Mouse (Mus musculus): ENCODE measurements around the gene Supv3l1.

The Supv3l1 gene

GRCm38 (mm10) chr10:62412906-62413605 lies 36.5 kb downstream of the Supv3l1 start:
- DNase-seq (ENCODE audit: low spot score), result no peak

- no peak for DNase-seq (ENCODE audit: low spot score)
These were observed 37.8 kb downstream of the Supv3l1 start for GRCm38 (mm10) chr10:62411431-62412410.

GRCm38 (mm10) chr10:62410943-62411342 lies 38.6 kb downstream of the Supv3l1 start:
- DNase-seq (ENCODE audit: low spot score), result peak; percentile 80

GRCm38 (mm10) chr10:62404901-62405300 lies 44.6 kb downstream of the Supv3l1 start:
- peak; percentile 71 for DNase-seq (ENCODE audit: low spot score)

- no peak for DNase-seq (ENCODE audit: low spot score)
These were observed 47.9 kb downstream of the Supv3l1 start for GRCm38 (mm10) chr10:62401641-62402111.

- no peak for DNase-seq (ENCODE audit: low spot score)
These were observed 66.5 kb downstream of the Supv3l1 start for GRCm38 (mm10) chr10:62383011-62383410.

- DNase-seq (ENCODE audit: low spot score), result no peak
These were observed 68.6 kb downstream of the Supv3l1 start for GRCm38 (mm10) chr10:62380936-62381335.

- DNase-seq (ENCODE audit: low spot score), result no peak
These were observed 69.7 kb downstream of the Supv3l1 start, which contains the start of gene Hk1 for GRCm38 (mm10) chr10:62379808-62380207. Hk1 (minus strand) TSS chr10:62379908.

All from testis, postnatal 10 days (tissue).